Mouse (Mus musculus) embryonic facial prominence, embryonic 11.5 days (tissue): Measurements from ENCODE around the gene Retn. TPM values are rescaled to one million over a fixed set of nuclear protein-coding genes. Genes with fewer than 3 reads are reported as not detected.

ENCODE experiments used
- ATAC-seq: fragments of 200-750 bp; cut with Nextera tagmentation; replicated peaks from 2 replicates; pipeline ENCODE4 v1.8.0; 2017; ENCODE audit warnings: low read depth; ENCODE audit not compliant: insufficient number of reproducible peaks, low FRiP score, low TSS enrichment
- DNase-seq: peaks from one replicate; pipeline ENCODE4 v3.0.0-alpha.2; 2015; ENCODE audit warnings: low spot score
- H3K27ac ChIP-seq: fragments of 300-500 bp; sonication (generic); replicated peaks from 2 replicates; pipeline ENCODE4 v1.5.1; 2014; ENCODE audit warnings: mild to moderate bottlenecking, low read depth, low read length, control low read depth
- H3K27me3 ChIP-seq: fragments of 300-500 bp; sonication (generic); 2 replicates; pipeline ENCODE4 v1.6.1; 2014; ENCODE audit warnings: mild to moderate bottlenecking, low read length, moderate library complexity, mixed read lengths; ENCODE audit not compliant: control insufficient read depth, insufficient read depth
- H3K36me3 ChIP-seq: fragments of 300-500 bp; sonication (generic); replicated peaks from 2 replicates; pipeline ENCODE4 v1.6.1; 2014; ENCODE audit warnings: low read depth, mild to moderate bottlenecking, low read length, moderate library complexity, mixed read lengths; ENCODE audit not compliant: control insufficient read depth, insufficient read depth
- H3K4me1 ChIP-seq: fragments of 300-500 bp; sonication (generic); 2 replicates; pipeline ENCODE4 v1.6.1; 2014; ENCODE audit warnings: low read length, mixed read lengths; ENCODE audit not compliant: control insufficient read depth, insufficient read depth
- H3K4me2 ChIP-seq: fragments of 300-500 bp; sonication (generic); 2 replicates; pipeline ENCODE4 v1.6.1; 2014; ENCODE audit warnings: low read depth, mild to moderate bottlenecking, control low read depth, low read length, moderate library complexity
- H3K4me3 ChIP-seq: fragments of 300-500 bp; sonication (generic); 2 replicates; pipeline ENCODE4 v1.5.1; 2014; ENCODE audit warnings: low read depth, low read length, control low read depth
- H3K9ac ChIP-seq: fragments of 300-500 bp; sonication (generic); replicated peaks from 2 replicates; pipeline ENCODE4 v1.6.1; 2014; ENCODE audit warnings: mild to moderate bottlenecking, control low read depth, low read length
- H3K9me3 ChIP-seq: fragments of 300-500 bp; sonication (generic); replicated peaks from 2 replicates; pipeline ENCODE4 v1.6.1; 2016; ENCODE audit warnings: mild to moderate bottlenecking, low read length, inconsistent platforms, mixed read lengths; ENCODE audit not compliant: control insufficient read depth
- WGBS: fragments of 180-500 bp; shearing (Covaris S2); extraction: QIAGEN DNeasy Blood & Tissue Kit; methylation state at CpG from one replicate; pipeline ENCODE4 v1.1.7; 2014; 5-methylcytosine and 5-hydroxymethylcytosine counted together
- polyA plus RNA-seq: library from polyadenylated mRNA; unstranded; fragments of >200 nt; fragmentation: Nextera tagmentation; extraction: Ambion mirVana; gene quantifications from 2 replicates; pipeline ENCODE4 v1.2.1, GENCODE M21; 2014

Retn gene
- polyA plus RNA-seq, 1 experiment from 2014 or later: not detected

- Histone ChIP-seq H3K9me3 (no peaks in the 10 kb centered on the region), H3K9ac (no peak overlapping the region), H3K27ac (no peak overlapping the region), H3K27me3 (no peaks in the 10 kb centered on the region), H3K4me1 (no peaks in the 10 kb centered on the region), H3K36me3 (peaks cover 9% of the 10 kb centered on the region), H3K4me2 (no peak overlapping the region), H3K4me3 (no peak overlapping the region)
- ATAC-seq: no peak
- DNase-seq: no peak
- 74% methylated on average over 6 of the region's 6 CpGs for WGBS
Observed at GRCm38 (mm10) chr8:3683408-3684176, 28.0 kb downstream of the Retn start.

- Histone ChIP-seq H3K27me3 (no peaks in the 10 kb centered on the region), H3K4me3 (no peak overlapping the region), H3K4me1 (no peaks in the 10 kb centered on the region), H3K4me2 (no peak overlapping the region), H3K36me3 (peaks cover 3% of the 10 kb centered on the region), H3K9ac (no peak overlapping the region), H3K27ac (no peak overlapping the region), H3K9me3 (no peaks in the 10 kb centered on the region)
- ATAC-seq (no peak), DNase-seq (no peak)
Observed at GRCm38 (mm10) chr8:3684530-3684929, 29.0 kb downstream of the Retn start.

- no peak overlapping the region for H3K9ac ChIP-seq
- H3K36me3 ChIP-seq: no peaks in the 10 kb centered on the region
- H3K27me3 ChIP-seq: no peaks in the 10 kb centered on the region
- H3K4me1 ChIP-seq: no peaks in the 10 kb centered on the region
- H3K9me3 ChIP-seq: no peaks in the 10 kb centered on the region
- H3K27ac ChIP-seq: no peak overlapping the region
- H3K4me3 ChIP-seq: no peak overlapping the region
- ATAC-seq (no peak), DNase-seq (no peak)
- no peak overlapping the region for H3K4me2 ChIP-seq
- 78% methylated on average over 5 of the region's 5 CpGs for WGBS
Observed at GRCm38 (mm10) chr8:3685422-3685821, 29.9 kb downstream of the Retn start.

- no peaks in the 10 kb centered on the region for H3K9me3 ChIP-seq
- no peak overlapping the region for H3K4me3 ChIP-seq
- ATAC-seq: no peak
- no peaks in the 10 kb centered on the region for H3K36me3 ChIP-seq
- 76% methylated on average over 6 of the region's 6 CpGs for WGBS
- no peak overlapping the region for H3K27ac ChIP-seq
- no peak overlapping the region for H3K4me2 ChIP-seq
- no peak for DNase-seq
- no peak overlapping the region for H3K9ac ChIP-seq
- no peaks in the 10 kb centered on the region for H3K27me3 ChIP-seq
- no peaks in the 10 kb centered on the region for H3K4me1 ChIP-seq
Observed at GRCm38 (mm10) chr8:3687537-3687936, 32.0 kb downstream of the Retn start.

- H3K36me3 ChIP-seq: no peaks in the 10 kb centered on the region
- no peaks in the 10 kb centered on the region for H3K4me1 ChIP-seq
- no peak for ATAC-seq
- no peak overlapping the region for H3K4me2 ChIP-seq
- DNase-seq: no peak
- 77% methylated on average over 3 of the region's 3 CpGs for WGBS
- no peak overlapping the region for H3K4me3 ChIP-seq
- H3K9me3 ChIP-seq: no peaks in the 10 kb centered on the region
- no peak overlapping the region for H3K27ac ChIP-seq
- H3K9ac ChIP-seq: no peak overlapping the region
- H3K27me3 ChIP-seq: no peaks in the 10 kb centered on the region
Observed at GRCm38 (mm10) chr8:3690774-3691173, 35.2 kb downstream of the Retn start.

- H3K27ac ChIP-seq: no peak within 1 kb of the TSS
- ATAC-seq (no peak), DNase-seq (no peak)
- H3K9me3 ChIP-seq: no peaks in the 10 kb centered on the region
- H3K4me1 ChIP-seq: no peaks in the 10 kb centered on the region
- H3K36me3 ChIP-seq: no peaks in the 10 kb centered on the region
- 88% methylated on average over 3 of the region's 3 CpGs for WGBS
- no peak within 1 kb of the TSS for H3K4me2 ChIP-seq
- H3K4me3 ChIP-seq: no peak within 1 kb of the TSS
- no peaks in the 10 kb centered on the region for H3K27me3 ChIP-seq
- no peak within 1 kb of the TSS for H3K9ac ChIP-seq
Observed at GRCm38 (mm10) chr8:3694121-3694520, 38.6 kb downstream of the Retn start, which contains the start of gene Fcer2a. Fcer2a (minus strand) TSS chr8:3694175.

GRCm38 (mm10) chr8:3701491-3701890 is 45.9 kb downstream of the Retn start:
- WGBS: 90% methylated on average over 1 of the region's 1 CpGs
- no peak for DNase-seq
- Histone ChIP-seq H3K9me3 (no peaks in the 10 kb centered on the region), H3K27ac (no peak overlapping the region), H3K4me2 (no peak overlapping the region), H3K27me3 (no peaks in the 10 kb centered on the region), H3K36me3 (no peaks in the 10 kb centered on the region), H3K4me3 (no peak overlapping the region), H3K4me1 (no peaks in the 10 kb centered on the region), H3K9ac (no peak overlapping the region)
- ATAC-seq: no peak

GRCm38 (mm10) chr8:3705711-3706110 is 50.1 kb downstream of the Retn start:
- H3K4me1 ChIP-seq: no peaks in the 10 kb centered on the region
- no peak overlapping the region for H3K4me2 ChIP-seq
- no peaks in the 10 kb centered on the region for H3K9me3 ChIP-seq
- H3K36me3 ChIP-seq: no peaks in the 10 kb centered on the region
- no peak overlapping the region for H3K4me3 ChIP-seq
- no peak overlapping the region for H3K9ac ChIP-seq
- 55% methylated on average over 4 of the region's 4 CpGs for WGBS
- ATAC-seq (no peak), DNase-seq (no peak)
- H3K27me3 ChIP-seq: no peaks in the 10 kb centered on the region
- no peak overlapping the region for H3K27ac ChIP-seq
